Mouse (Mus musculus): ENCODE results near the gene Gm21915.

Gene Gm21915

DNA sequence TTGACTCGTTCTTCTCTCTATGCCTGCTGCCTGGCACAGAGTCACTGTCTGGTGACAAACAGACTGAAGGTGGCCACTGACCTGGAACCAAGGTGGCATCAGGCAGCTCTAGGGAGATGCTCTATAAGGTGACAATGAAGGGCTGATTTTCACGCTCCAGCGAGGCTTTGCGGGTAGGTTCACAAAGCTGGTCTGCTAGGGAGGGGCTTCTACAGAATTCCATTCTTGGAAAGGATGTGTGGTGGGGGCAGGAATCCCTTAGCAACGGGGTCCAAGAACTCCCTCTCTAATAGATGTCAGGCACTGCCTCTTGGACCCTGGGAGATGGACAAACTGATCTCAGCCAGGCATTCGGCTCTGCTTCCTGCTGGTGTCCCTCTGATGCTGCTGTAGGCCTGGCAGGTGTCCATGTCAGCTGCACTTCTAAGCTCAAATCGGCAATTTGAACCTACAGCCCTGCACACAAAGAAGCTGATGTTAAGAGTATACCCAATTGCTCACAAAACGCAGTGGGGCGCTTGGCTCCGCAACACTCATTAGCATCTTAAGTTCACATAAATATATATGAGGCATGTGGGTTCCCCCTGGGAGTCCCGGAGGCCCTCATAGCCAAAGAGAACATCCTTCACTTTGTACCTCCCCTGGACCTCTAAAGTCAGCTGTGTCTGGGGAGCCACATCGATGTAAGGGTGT is 38.2 kb downstream of the Gm21915 start:
- in situ Hi-C loops (cut with MboI; ENCODE audit: low pct_unique_long_range_greater_than_20kb in 1 of 2, low sequenced_read_pairs in 2 of 2, unreplicated experiment in 1 of 2) = no loop called here

GRCm38 (mm10) chr9:40709141-40709537 is 38.7 kb downstream of the Gm21915 start:
- in situ Hi-C loops (cut with MboI; ENCODE audit: low pct_unique_long_range_greater_than_20kb in 1 of 2, low sequenced_read_pairs in 2 of 2, unreplicated experiment in 1 of 2) = no loop called here

DNA sequence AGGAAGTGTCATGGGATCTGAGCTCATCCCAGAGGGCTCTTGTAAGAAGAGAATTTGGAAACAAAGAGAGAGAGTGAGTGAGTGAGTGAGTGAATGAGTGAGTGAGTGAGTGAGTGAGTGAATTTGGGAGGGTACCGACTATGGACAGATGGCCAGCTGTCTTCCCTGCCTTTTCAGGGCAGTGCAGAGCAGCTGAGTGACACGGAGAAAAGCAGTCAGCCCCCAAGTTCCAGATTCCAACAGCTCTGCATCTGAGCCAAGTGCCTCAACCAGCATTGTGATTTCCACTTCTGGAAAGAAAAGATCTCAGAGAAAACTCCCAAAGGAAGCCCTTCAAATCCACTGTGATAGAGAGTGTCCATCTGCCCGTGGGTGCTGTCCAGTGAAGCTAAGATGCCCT is 39.2 kb downstream of the Gm21915 start:
- in situ Hi-C loops (cut with MboI; ENCODE audit: low pct_unique_long_range_greater_than_20kb in 1 of 2, low sequenced_read_pairs in 2 of 2, unreplicated experiment in 1 of 2) = no loop called here

DNA sequence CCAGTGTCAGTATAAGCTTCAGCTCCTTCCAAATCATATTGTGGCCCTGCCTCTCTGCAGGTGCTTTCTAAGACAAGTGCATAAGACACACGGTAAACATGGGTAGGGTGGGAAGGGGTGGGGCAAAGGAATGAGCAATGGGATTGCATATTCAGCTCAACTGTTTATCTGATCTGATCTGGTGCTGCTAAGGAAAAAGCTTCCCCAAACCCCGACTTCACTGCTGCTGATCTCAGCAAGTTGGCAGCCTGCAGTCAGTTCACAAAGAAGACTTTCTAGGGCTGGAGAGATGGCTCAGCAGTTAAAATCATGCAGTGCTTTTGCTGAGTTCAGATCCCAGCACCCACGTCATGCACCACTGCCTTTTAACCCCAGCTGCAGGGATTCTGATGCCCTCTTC is 39.6 kb downstream of the Gm21915 start:
- in situ Hi-C loops (cut with MboI; ENCODE audit: low pct_unique_long_range_greater_than_20kb in 1 of 2, low sequenced_read_pairs in 2 of 2, unreplicated experiment in 1 of 2) = no loop called here

DNA sequence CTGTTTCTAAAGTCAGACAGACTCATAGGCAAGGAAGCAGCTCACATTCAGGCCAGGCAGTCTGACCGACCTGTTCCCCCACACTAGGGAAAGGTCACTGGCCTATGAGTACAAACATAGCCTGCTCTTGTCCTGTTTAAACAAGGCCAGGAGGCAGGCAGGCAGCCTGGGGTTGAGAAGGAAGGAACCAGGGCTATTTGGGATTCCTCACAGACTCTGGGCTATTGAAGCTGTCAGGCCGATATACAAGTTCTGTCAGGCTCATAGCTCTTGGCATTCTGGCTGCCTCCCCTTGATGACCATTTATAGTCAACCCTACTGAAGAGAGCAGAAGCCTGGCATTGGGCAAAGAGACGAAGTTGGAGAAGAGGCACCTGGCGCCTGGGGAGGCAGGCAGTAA is 41.2 kb downstream of the Gm21915 start:
- in situ Hi-C loops (cut with MboI; ENCODE audit: low pct_unique_long_range_greater_than_20kb in 1 of 2, low sequenced_read_pairs in 2 of 2, unreplicated experiment in 1 of 2) = no loop called here

DNA sequence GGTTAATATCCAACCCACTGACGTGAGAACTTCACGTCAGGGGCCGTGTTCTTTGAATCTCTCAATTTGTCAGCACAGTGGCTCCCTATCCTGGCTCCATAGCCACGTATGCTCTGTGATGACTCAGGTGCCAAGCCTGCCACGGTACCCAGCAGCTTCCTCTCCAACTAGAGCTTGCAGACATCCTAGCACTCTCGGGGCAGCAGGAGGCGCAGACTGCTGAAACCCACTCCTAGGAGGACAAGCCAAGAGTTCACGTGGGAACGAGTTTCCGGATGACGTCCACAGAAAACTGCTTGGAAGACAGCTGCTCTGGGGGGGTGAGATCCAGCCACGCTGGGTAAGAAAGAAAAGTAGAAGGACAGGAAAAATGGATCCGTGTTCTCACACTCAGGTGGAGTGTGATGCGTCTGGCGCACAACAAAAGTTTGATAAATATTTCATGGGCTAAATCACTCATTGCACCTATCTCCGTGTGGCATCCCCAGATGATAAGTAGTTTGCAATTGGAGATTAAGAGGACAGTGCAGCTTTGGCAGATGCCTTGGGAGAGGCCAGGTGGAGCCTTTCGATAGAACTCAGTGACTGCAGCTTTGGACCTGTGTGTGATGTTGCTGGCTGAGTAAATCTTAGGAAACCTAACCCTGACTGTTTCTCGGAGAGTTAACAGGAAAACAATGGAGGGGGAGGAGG is 46.9 kb downstream of the Gm21915 start:
- in situ Hi-C loops (cut with MboI; ENCODE audit: low pct_unique_long_range_greater_than_20kb in 1 of 2, low sequenced_read_pairs in 2 of 2, unreplicated experiment in 1 of 2) = no loop called here

DNA sequence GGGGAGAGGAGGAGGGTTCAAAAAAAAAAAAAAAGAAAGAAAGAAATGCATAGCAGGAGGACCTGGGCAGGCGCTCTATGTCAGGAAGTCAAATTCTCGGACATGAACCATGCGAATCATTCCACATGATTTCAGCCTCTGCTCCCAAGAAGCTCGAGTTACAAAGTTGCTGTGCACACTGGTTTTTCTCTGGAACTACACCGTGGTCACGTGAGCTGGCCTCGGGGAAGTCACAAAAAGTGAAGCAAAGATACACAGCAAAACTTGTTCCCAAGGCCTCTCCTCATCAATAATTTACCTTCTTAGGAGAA is 47.4 kb downstream of the Gm21915 start:
- in situ Hi-C loops (cut with MboI; ENCODE audit: low pct_unique_long_range_greater_than_20kb in 1 of 2, low sequenced_read_pairs in 2 of 2, unreplicated experiment in 1 of 2) = no loop called here
